Mouse (Mus musculus): Measurements from ENCODE around the gene Eif4e3. TPM values are rescaled to one million over a fixed set of nuclear protein-coding genes. Genes with fewer than 3 reads are reported as not detected.

Gene Eif4e3
- 26.6 and 27.6 TPM in 2 replicates for polyA plus RNA-seq (2015; fragmentation: Nextera tagmentation; extraction: Ambion mirVana)

- Histone ChIP-seq H3K4me3 (peak within 1 kb of the TSS; percentile 83), H3K27me3 (no peaks in the 10 kb centered on the region), H3K4me2 (peak within 1 kb of the TSS; percentile 87), H3K27ac (peak within 1 kb of the TSS; percentile 77), H3K36me3 (no peaks in the 10 kb centered on the region), H3K9me3 (no peaks in the 10 kb centered on the region), H3K9ac (peak within 1 kb of the TSS; percentile 75), H3K4me1 (peaks cover 17% of the 10 kb centered on the region)
- WGBS = under 1% methylated on average over 64 of the region's 75 CpGs
- ATAC-seq (ENCODE audit: borderline replicate concordance, extremely low read depth, low FRiP score, low TSS enrichment) = peak; percentile 89
Observed at GRCm38 (mm10) chr6:99666318-99667171, at the start of gene Eif4e3, which contains the start of gene Gm20696. Gene Eif4e3 (minus strand): TSS chr6:99666771. Gene Gm20696 (minus strand): TSS chr6:99666797.

DNA sequence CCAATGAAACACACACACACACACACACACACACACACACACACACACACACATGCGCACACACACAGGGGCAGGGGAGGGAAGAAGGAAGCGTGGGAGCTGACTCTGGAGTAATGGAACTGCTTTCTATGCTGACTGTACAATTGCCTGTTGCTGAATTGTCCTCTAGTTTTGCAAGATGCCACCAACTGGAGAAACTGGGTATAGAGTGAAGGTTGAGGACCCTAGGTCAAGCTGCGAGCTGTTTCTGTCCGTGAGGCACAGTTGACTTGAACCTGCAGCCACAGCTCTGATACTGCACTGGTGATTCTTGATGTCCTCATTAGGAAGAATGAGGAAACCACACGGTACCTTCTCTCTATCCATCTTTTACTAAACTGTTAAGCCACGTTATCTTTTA is 49.3 kb upstream of the Eif4e3 start:
- ATAC-seq (ENCODE audit: borderline replicate concordance, extremely low read depth, low FRiP score, low TSS enrichment) = no peak
- 65% methylated on average over 6 of the region's 6 CpGs for WGBS

GRCm38 (mm10) chr6:99715191-99715590 is 48.6 kb upstream of the Eif4e3 start:
- H3K4me1 ChIP-seq = no peaks in the 10 kb centered on the region
- no peaks in the 10 kb centered on the region for H3K27me3 ChIP-seq
- no peak overlapping the region for H3K4me3 ChIP-seq
- H3K27ac ChIP-seq = no peak overlapping the region
- no peaks in the 10 kb centered on the region for H3K9me3 ChIP-seq
- no peaks in the 10 kb centered on the region for H3K36me3 ChIP-seq
- no peak overlapping the region for H3K9ac ChIP-seq
- no peak overlapping the region for H3K4me2 ChIP-seq
- 59% methylated on average over 6 of the region's 6 CpGs for WGBS
- no peak for ATAC-seq (ENCODE audit: borderline replicate concordance, extremely low read depth, low FRiP score, low TSS enrichment)

More for the DNA sequence above, 49.3 kb upstream of the Eif4e3 start:
- no peaks in the 10 kb centered on the region for H3K4me1 ChIP-seq
- H3K36me3 ChIP-seq = no peaks in the 10 kb centered on the region
- H3K9ac ChIP-seq = no peak overlapping the region
- no peak overlapping the region for H3K27ac ChIP-seq
- no peak overlapping the region for H3K4me2 ChIP-seq
- no peak overlapping the region for H3K4me3 ChIP-seq
- H3K9me3 ChIP-seq = no peaks in the 10 kb centered on the region
- no peaks in the 10 kb centered on the region for H3K27me3 ChIP-seq

DNA sequence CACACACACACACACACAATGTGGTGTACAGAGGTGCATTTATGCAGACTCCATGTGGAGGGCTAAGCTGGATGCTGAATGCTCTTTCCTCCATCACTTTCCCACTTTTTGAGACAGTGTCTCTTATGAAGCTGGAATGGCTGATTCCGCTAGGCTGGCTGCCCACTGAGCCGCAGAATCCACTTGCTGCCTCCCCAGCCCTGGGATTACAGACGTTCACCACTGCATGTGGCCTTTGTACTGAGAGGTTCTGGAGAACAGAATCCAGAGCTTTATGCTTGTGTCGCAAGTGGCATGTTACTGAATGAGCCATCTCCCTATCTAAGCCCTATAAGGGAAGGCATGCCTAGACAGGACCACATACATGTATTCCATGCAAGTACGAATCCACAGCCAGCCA is 46.7 kb upstream of the Eif4e3 start:
- 84% methylated on average over 5 of the region's 5 CpGs for WGBS
- Histone ChIP-seq H3K4me3 (no peak overlapping the region), H3K27me3 (no peaks in the 10 kb centered on the region), H3K9me3 (no peaks in the 10 kb centered on the region), H3K4me2 (no peak overlapping the region), H3K27ac (no peak overlapping the region), H3K9ac (no peak overlapping the region), H3K4me1 (no peaks in the 10 kb centered on the region), H3K36me3 (no peaks in the 10 kb centered on the region)
- no peak for ATAC-seq (ENCODE audit: borderline replicate concordance, extremely low read depth, low FRiP score, low TSS enrichment)

- H3K4me3 ChIP-seq = no peak overlapping the region
- 61% methylated on average over 11 of the region's 11 CpGs for WGBS
- H3K36me3 ChIP-seq = no peaks in the 10 kb centered on the region
Observed at GRCm38 (mm10) chr6:99711576-99712101, 45.1 kb upstream of the Eif4e3 start.

GRCm38 (mm10) chr6:99700484-99700883 is 33.9 kb upstream of the Eif4e3 start:
- Histone ChIP-seq H3K4me1 (no peaks in the 10 kb centered on the region), H3K4me2 (no peak overlapping the region), H3K36me3 (no peaks in the 10 kb centered on the region), H3K9me3 (no peaks in the 10 kb centered on the region), H3K9ac (no peak overlapping the region), H3K4me3 (no peak overlapping the region), H3K27ac (no peak overlapping the region), H3K27me3 (peaks cover 8% of the 10 kb centered on the region; the same call in 1 of the 2 replicates)
- WGBS = 54% methylated on average over 3 of the region's 3 CpGs
- ATAC-seq (ENCODE audit: borderline replicate concordance, extremely low read depth, low FRiP score, low TSS enrichment) = no peak

More at GRCm38 (mm10) chr6:99711576-99712101, 45.1 kb upstream of the Eif4e3 start:
- H3K27ac ChIP-seq = no peak overlapping the region
- no peak for ATAC-seq (ENCODE audit: borderline replicate concordance, extremely low read depth, low FRiP score, low TSS enrichment)
- H3K4me2 ChIP-seq = no peak overlapping the region
- no peaks in the 10 kb centered on the region for H3K27me3 ChIP-seq
- no peak overlapping the region for H3K9ac ChIP-seq
- peaks cover 5% of the 10 kb centered on the region; the same call in 1 of the 2 replicates for H3K4me1 ChIP-seq
- H3K9me3 ChIP-seq = no peaks in the 10 kb centered on the region

DNA sequence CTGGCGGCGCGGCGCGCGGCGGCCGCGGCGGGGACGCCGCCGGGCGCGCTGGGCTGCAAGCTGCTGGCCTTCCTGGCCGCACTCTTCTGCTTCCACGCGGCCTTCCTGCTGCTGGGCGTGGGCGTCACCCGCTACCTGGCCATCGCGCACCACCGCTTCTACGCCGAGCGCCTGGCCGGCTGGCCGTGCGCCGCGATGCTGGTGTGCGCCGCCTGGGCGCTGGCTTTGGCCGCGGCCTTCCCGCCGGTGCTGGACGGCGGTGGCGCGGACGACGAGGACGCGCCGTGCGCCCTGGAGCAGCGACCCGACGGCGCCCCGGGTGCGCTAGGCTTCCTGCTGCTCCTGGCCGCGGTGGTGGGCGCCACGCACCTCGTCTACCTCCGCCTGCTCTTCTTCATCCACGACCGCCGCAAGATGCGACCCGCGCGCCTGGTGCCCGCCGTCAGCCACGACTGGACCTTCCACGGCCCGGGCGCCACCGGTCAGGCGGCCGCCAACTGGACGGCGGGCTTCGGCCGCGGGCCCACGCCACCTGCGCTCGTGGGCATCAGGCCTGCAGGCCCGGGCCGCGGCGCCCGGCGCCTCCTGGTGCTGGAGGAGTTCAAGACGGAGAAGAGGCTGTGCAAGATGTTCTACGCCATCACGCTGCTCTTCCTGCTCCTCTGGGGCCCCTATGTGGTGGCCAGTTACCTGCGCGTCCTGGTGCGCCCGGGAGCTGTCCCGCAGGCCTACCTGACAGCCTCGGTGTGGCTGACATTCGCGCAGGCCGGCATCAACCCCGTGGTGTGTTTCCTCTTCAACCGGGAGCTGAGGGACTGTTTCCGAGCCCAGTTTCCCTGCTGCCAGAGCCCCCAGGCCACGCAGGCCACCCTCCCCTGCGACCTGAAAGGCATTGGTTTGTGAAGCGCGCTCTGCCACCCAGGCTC is 26.6 kb upstream of the Eif4e3 start:
- Histone ChIP-seq H3K4me3 (peak overlapping the region; percentile 84), H3K27ac (no peak overlapping the region), H3K27me3 (peaks cover 45% of the 10 kb centered on the region), H3K9me3 (no peaks in the 10 kb centered on the region), H3K4me2 (peak overlapping the region; percentile 89), H3K9ac (peak overlapping the region; percentile 77), H3K4me1 (peaks cover 14% of the 10 kb centered on the region), H3K36me3 (no peaks in the 10 kb centered on the region)
- peak; percentile 31; the same call in 1 of the 2 replicates for ATAC-seq (ENCODE audit: borderline replicate concordance, extremely low read depth, low FRiP score, low TSS enrichment)
- WGBS = under 1% methylated on average over 96 of the region's 110 CpGs

GRCm38 (mm10) chr6:99692206-99692915 is 25.8 kb upstream of the Eif4e3 start, which contains the start of gene Gpr27:
Gene Gpr27 (plus strand): TSS chr6:99692679.
- peak within 1 kb of the TSS; percentile 89 for H3K4me2 ChIP-seq
- no peaks in the 10 kb centered on the region for H3K36me3 ChIP-seq
- peak; percentile 79 for ATAC-seq (ENCODE audit: borderline replicate concordance, extremely low read depth, low FRiP score, low TSS enrichment)
- H3K4me3 ChIP-seq = peak within 1 kb of the TSS; percentile 84
- H3K4me1 ChIP-seq = peaks cover 14% of the 10 kb centered on the region
- peaks cover 45% of the 10 kb centered on the region for H3K27me3 ChIP-seq
- peak within 1 kb of the TSS; percentile 19; the same call in 1 of the 2 replicates for H3K27ac ChIP-seq
- H3K9ac ChIP-seq = peak within 1 kb of the TSS; percentile 77
- no peaks in the 10 kb centered on the region for H3K9me3 ChIP-seq
- WGBS = under 1% methylated on average over 80 of the region's 112 CpGs

DNA sequence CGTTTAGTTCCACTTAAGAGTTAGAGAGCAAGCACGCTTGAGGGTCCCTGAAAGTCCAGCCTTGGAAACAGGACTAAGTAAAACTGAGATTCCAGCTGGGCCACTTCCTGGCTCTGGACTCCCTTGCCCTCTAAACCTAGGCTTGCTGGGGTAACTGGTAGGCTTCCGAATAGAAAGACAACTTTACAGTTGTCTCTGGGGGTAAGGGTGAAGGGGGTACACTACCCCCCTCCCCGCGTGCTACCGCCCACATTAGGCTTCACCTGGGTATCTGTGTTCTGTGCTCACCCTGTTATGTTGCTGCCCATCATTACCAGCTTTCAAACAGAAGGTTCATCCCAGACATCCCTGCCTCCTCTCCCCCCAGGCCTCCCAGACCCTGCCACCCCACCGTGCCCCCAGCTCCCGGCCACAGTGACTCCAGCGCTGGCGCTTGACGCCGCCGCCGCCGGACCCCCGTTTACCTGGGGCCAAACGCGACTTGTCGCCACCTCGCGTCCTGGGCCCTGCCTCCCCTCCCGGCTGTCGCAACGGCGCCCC is 25.2 kb upstream of the Eif4e3 start:
- Histone ChIP-seq H3K36me3 (no peaks in the 10 kb centered on the region), H3K27me3 (peaks cover 40% of the 10 kb centered on the region), H3K4me2 (peak overlapping the region; percentile 89), H3K9me3 (no peaks in the 10 kb centered on the region), H3K27ac (peak overlapping the region; percentile 19; the same call in 1 of the 2 replicates), H3K9ac (peak overlapping the region; percentile 77), H3K4me3 (peak overlapping the region; percentile 84), H3K4me1 (peaks cover 14% of the 10 kb centered on the region)
- peak; percentile 17; the same call in 1 of the 2 replicates for ATAC-seq (ENCODE audit: borderline replicate concordance, extremely low read depth, low FRiP score, low TSS enrichment)
- WGBS = 5% methylated on average over 25 of the region's 25 CpGs

DNA sequence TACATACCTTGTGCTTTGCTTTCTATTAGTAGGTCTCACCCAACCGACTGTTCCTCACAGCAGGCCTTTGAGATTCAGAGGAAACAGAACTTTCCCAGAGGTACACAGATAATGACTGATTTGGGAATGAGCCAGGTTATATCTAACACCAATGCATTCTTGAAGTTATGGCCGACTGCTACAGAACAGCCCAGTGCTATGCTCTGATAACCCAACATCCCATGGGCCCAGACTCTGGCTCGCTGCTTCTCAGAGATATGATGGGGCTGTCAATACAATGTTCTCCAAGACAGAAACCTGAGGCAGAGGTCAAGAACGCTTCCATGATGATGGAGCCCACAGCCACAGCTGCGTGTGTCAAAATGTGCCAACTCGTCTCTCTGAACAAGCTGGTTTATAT is 21.9 kb upstream of the Eif4e3 start:
- 76% methylated on average over 6 of the region's 6 CpGs for WGBS

More for the DNA sequence above, 21.9 kb upstream of the Eif4e3 start:
- no peak for ATAC-seq (ENCODE audit: borderline replicate concordance, extremely low read depth, low FRiP score, low TSS enrichment)
- no peak overlapping the region for H3K9ac ChIP-seq
- peaks cover 27% of the 10 kb centered on the region for H3K27me3 ChIP-seq
- H3K4me2 ChIP-seq = no peak overlapping the region
- H3K4me1 ChIP-seq = peaks cover 7% of the 10 kb centered on the region
- H3K36me3 ChIP-seq = no peaks in the 10 kb centered on the region
- no peak overlapping the region for H3K27ac ChIP-seq
- H3K4me3 ChIP-seq = no peak overlapping the region
- no peaks in the 10 kb centered on the region for H3K9me3 ChIP-seq

All from lung, embryonic 15.5 days (tissue).